Mouse (Mus musculus): ENCODE measurements around the gene Pcnt.

The Pcnt gene

DNA sequence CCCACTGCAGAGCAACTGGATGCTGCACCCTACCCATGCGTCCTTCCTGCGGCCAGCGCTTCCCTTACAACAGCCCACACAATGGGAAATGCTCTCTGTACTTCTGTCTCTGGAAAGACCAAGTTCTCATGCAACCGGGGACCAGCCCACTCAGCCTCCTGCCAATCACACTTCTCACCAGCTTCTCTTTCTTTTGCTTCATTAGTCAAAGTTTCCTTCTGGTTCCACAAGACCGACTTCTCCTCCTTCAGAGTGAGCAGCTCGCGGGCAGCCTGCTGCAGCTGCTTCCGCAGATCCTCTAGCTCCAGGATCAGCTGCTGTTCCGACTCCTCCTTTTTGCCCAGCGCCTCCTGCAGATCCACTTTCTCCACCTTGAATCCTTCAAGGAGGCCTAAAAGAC, 34.1 kb downstream of the Pcnt start:
- in situ Hi-C loops (cut with MboI): no loop called here

DNA sequence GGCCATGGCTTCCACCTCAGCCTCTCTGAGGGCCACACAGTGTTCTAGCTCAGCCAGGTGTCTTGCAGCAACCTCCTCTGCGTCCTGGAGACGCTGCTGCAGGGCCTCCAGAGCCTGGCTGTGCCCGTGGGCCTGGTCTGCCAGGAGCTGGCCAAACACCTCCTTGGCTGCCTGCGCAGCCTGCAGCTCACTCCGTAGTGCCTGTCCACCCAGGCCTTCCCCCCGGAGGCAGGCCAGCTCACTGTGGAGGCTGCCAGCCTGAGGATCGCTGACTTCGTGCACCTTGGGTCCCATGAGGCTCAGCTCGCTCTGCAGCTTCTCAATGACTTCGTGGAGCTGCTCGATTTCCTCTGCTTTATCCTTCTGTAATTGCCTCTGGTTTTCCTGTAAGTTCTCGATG, 50.0 kb downstream of the Pcnt start:
- in situ Hi-C loops (cut with MboI): no loop called here

DNA sequence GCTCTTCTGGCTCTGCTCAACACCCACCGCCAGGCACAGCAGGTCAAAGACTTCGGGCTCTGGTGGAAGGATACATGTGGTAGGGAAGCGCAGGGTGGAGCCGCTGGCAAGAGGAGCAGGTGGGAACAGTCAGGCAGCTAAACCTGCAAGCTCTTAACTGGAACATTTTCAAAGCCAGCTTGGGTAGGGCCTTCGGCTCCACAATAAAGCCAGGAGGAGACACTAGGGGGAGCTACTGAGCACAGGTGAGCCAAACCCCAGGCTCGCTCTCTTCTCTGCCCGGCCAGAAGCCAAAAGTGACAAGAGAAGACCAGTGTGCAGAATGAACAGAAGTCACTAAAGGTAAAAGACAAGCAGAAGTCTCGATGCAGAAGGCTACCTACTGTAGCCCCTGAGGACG, 50.8 kb downstream of the Pcnt start:
- in situ Hi-C loops (cut with MboI): no loop called here

DNA sequence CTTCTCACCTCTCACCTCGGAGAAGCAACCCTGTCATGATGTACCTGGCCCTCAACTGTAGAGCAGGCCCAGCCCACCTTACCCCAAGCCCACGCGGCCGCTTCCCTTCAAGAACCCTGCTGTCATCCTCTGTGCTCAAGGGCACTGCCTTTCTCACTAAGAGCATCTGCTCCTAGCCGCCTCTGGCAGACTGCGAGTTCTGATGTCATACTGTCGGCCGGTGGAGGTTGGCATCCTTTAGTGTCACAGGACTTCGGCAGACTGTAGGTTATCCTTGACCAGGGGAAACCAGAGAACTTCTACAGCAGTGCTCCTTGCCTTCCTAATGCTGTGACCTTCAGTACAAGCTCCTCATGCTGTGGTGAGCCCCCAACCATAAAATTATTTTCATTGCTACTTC, 51.4 kb downstream of the Pcnt start:
- in situ Hi-C loops (cut with MboI): no loop called here

DNA sequence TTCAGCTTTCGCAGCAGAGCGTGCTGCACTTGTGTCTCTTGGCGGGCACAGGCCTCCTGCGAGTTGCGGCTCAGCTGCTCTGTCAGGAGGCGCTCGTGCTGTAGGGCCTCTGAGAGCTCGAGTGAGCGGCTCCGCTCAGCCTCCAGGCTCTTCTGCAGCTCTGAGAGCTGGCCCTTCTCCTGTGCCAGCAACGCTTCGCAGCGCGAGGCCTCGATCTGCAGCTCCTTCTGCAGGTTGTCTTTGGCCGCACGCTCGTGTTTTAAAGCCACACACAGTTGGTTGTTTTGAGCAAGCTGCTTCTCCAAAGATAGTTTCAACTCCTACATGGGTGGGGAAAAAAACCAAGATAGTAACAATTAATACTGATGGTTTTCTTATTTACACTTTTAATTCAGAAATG, 67.6 kb downstream of the Pcnt start:
- in situ Hi-C loops (cut with MboI): no loop called here

DNA sequence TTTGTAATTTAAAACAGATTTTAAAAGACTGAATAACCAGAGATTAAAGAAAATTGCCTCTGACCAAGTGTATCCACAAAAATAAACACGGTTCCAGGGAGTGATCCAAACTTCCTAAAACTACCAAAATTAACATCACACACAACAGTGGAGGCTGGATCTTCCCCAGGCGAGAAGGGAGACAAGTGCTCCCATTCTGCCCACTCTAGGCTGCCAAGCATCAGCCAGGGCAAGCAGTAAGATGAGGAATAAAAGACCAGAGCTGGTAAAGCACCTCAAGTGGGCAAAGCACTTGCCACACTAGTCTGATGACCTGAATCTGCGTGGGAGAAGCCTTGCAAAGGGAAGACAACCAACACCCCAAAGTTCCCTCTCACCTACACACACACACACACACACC, 70.8 kb downstream of the Pcnt start:
- in situ Hi-C loops (cut with MboI): no loop called here

DNA sequence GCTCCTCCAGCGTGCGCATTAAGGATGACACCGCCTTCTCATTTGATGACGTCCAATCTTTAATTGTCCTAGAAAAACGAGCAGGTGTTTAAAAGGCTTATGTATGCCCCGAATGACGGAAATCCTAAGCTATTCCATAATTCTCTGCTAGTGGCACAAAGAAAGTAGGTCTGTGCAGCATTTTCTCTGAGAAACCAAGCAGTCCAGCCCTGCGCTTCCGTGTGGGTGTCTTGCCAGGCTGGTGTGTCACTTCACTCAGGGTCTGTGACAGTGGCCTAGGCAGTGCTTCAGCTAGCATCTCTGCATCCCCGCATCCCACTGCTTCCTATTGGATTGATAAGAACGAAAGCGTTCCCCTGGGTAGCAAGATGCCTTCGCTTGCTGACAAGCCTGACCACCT, 73.8 kb downstream of the Pcnt start:
- in situ Hi-C loops (cut with MboI): no loop called here

DNA sequence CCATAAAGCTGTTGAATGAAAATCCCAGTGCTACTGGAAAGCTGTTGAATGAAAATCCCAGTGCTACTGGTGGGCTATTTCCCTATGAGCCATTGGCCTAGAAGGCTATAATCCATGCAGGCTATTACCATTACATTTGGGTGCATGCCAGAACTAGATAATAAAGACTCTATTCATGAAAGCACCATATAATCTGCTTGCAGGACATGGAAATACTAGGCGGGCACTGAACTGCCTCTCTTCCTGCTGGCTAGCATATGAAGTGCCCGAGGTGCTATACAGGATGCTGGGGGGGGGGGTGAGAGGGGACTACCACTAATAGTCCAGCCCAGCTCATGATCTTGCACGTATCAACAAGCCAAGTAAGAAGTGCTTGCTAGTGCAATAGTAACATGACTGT, 79.4 kb downstream of the Pcnt start:
- in situ Hi-C loops (cut with MboI): no loop called here

DNA sequence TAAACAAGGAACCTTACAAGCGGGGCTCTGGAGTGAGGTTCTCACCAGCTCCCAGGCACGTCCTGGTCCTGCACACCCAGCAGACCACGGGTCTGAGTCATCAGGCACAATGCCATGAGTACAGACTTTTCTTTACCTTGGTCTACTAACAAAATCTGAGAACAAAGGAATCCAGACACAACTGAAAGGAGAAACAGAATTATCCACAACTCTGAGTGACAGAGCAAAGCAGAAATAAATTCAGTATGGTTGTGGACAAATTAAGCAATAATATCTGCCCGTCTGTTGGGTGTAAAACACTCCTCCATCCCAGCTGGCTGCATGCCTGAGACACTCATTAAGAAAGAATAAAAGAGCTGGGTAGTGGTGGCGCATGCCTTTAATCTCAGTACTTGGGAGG, 84.1 kb downstream of the Pcnt start:
- in situ Hi-C loops (cut with MboI): no loop called here

DNA sequence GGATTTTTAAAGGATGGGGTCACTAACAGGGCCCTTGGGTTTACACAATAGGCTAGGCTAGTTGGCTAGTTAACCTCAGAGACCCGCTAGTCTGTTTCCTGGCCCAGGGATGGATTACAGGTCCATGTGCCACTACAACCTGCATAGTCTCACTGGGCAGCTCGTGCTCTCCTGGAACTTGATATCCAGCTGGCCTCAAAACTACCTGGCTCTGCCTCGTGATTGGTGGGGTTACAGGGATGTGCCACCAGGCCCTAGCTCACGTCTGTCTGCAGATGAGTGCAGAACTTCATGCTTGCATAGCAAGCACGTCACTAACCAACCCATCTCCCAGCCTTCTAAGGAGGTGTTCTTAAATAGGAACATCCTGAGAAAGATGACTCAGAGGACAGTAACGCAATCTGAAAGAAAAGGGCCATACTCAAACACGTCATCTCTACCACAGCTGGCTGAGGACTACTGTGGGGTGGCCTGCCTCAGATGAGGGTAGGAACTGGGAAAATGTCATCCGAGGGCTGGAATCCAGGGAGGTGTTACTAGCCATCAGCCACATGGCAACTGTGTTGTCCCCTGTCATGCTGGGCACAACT, 85.2 kb downstream of the Pcnt start:
- in situ Hi-C loops (cut with MboI): no loop called here

DNA sequence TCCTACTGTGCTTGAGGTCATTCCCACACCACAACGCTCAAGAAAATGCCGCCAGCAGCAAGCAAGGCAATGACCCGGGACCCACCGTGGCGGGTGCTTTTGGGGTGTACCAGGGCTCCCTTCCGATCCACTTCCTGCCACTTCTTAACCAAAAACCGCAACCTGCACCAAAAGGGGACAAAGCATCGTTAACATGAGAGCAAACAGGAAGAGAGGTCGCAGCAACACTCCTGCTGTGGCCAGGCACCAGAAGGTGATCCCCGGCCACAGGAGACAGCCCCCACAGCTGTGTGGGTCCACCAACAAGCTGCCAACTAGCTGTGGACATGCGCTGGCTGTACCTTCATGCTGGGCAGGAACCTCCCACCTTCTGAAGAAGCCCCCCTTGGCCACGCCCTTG, 87.6 kb downstream of the Pcnt start:
- in situ Hi-C loops (cut with MboI): no loop called here

DNA sequence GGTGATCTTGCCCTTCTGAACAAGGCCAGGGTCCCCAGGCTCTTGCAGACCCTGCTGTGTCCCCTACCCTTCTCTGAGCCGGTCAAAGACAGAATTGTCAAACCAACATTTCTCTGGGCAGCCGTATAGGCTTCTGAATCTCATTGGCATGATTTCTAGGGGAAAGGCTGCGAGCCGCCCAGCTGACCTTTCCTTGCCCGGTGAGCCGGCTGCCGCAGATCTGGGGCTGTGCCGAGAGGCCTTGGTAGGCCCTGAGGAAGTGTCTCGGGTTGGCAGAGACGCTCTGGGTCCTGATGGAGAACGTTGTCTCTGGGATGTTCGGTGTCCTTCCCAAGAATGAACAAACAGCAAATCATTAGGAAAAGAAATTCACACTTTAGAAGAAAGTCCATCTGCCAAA, 88.6 kb downstream of the Pcnt start:
- in situ Hi-C loops (cut with MboI): no loop called here

DNA sequence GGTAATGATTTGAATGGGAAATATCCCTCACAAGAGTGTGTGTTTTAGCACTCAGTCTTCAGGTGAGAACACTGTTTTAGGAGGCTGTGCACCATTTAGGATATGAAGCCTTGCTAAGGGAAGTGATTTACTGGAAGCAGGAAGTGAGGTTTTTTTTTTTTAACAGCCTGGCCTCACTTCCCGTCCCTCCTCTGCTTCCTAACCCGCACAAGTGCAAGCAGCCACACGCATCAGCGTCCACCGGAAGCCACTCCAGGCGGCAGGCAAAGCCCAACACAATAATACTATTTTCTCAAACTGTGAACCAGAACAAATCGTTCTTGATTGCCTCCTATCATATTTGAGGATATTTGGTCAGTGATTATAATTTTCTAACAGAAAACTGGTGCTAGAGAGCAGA, 90.6 kb downstream of the Pcnt start:
- in situ Hi-C loops (cut with MboI): no loop called here

DNA sequence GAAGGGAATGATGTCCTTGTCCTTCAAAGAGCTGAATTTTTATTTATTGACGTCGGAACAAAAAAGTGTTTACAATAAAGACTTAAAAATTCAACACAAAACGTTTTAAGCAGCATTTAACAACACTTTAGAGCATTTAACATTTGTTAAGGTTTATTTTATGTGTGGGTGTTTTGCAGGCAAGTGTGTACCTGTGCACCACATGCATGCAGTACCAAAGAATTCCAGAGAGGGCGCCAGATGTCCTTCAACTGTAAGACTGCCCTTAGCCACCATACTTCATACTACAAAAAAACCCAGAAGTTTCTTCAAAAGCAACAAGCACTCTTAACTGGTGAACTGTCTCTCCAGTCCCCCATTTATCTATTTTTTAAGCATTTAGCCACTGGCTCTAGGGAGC, 96.0 kb downstream of the Pcnt start:
- in situ Hi-C loops (cut with MboI): no loop called here

DNA sequence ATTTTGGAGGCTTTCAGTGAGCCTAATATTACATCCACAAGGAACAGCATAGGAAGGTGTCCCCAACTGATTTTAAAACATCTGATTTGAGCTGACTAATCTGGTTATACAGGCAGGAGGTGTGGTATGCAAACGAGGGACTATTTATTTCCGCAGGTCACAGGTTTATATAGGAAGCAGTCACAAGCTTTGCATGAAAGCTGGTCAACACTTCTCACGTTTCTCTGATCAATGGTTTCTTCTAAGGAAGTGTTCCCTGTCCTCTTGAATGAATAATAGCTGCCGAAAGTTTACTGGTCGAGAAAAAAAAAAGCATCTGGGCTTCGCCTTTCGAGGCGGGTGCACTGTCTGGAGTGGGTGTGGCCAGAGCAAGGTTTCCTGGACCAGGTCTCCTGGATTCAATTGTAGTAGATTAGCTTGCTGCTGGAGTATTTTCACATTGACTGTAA, 96.5 kb downstream of the Pcnt start:
- in situ Hi-C loops (cut with MboI): no loop called here

DNA sequence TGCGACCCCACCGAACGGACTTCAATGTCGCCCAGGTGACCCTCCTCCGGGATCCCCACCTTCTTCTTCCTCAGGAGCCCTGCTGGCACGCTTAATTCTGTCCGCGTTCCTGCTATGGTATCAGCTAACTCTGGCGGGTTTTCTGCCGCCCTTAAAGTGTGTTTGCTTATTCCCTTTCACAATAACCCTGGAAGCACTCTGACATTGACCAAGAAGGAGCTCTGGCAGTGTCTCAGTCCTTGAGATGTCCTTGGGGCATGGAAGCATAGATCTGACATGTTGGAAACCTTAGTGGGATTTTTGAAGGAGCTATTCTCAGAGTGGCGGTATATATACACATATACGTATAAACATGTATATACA, 97.1 kb downstream of the Pcnt start:
- in situ Hi-C loops (cut with MboI): no loop called here

DNA sequence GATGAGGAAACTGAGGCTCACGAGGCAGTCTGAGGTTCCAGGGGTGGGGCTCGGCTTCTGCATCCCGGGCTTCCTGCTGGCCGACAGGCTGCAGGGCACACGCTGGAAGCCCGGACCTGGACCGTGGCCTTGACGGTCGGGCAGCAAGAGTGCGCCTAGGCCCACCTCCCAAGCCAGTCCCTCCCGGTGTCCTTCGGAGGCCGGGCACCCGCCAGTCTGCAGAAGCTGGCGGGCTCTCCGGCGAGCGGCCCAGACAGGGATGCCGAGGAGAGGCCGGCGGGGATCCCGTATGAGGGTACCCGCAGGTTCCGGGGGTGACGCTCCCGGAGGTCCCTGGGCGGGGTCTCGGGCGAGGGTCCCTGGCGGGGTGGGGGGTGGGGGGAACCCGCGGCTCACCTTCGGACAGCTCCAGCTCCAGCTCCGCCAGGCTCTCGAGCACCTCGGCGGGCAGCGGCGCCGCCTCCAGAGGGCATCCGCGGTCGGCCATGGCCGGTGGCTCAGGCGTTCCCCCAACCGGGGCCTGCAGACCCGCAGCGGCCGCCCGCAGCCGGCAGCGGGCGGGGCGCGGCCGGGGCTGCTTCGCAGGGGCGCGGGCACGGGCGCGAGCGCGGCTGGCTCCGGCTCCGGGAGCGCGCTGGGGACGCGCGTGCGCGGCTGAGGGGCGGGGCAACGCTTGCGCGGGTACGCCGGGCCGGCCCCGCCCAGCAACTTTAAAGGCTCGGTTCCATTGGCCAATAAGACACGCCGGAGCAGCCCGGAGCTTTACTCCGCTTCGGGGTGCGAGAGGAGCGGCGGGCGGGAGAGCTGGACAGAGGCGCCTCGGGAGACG, 97.7 kb downstream of the Pcnt start, which contains the start of gene Dip2a:
Dip2a (minus strand) TSS at position 581 of the 829 bp plus-strand sequence.
- in situ Hi-C loops (cut with MboI): no loop called here

DNA sequence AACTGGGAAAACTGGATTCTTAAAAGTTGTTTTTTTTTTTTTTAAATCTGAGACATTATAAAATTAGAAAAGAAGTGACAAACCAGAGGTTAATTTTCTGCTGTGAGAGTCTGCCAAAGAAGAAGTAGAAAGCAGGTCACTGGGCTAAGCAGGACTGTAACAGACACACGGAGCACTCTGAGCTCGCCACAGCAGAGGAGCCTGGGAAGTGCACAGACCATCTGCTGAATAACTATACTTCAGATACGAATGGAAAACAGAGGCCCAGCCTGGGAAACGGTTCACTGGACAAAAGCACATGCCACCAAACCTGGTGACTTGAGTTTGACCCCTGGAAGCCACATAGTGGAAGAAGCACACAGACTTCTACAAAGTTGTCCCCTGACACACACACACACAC, 108.2 kb downstream of the Pcnt start:
- in situ Hi-C loops (cut with MboI): no loop called here

DNA sequence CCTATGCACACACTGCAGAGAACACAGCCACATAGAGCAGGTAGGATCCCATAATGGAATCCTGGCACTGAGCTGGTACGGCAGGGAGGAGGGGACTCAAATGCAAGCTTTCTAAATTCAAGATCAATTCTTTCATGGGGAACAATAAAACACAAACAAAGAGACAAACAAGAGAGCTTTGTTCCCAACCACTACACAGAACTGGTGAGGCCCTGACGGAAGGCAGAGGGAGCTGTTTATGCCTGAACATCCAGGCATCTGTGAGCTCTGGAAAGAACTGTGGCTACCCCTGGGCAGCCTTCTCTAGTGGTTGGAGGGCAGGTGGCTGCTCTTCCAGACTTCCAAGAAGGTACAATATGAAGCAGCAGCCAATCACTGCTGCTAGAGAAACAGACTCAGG, 110.5 kb downstream of the Pcnt start:
- in situ Hi-C loops (cut with MboI): no loop called here

DNA sequence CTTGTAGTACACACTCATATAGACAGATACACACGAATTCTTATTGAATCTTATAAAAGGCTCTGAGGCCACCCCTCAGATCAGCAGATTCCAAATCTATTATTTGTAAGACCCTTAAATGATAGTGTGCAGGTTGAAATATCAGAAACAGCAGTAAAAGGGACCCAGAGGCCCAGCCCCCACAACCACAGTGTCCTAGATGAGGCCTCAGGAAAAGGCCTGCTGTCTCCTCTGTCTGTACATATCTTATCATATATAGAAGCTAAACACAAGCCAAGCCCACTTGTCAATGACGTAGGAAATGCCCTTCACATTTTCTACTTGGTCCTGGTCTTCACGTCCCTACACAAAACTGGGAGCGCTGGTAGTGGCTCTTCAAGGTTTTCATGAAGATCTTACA, 113.5 kb downstream of the Pcnt start:
- in situ Hi-C loops (cut with MboI): no loop called here

DNA sequence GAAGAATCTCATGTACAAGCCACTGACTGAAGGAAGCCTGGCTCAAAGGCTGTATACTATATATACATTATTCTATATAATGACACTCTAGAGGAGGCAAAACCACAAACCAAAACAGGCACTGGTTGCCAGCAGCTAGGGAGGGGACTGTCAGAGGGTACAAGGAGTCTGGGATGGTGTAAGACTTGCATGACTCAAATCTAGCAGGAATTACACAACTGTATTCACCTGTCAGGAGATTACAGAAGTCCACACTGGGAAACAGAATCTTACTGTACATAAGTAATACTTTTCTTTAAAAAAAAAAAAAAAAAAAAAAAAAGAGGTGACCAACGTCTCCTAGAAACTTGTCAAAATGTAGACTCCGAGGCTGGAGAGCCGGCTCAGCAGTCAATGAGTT, 114.0 kb downstream of the Pcnt start:
- in situ Hi-C loops (cut with MboI): no loop called here

DNA sequence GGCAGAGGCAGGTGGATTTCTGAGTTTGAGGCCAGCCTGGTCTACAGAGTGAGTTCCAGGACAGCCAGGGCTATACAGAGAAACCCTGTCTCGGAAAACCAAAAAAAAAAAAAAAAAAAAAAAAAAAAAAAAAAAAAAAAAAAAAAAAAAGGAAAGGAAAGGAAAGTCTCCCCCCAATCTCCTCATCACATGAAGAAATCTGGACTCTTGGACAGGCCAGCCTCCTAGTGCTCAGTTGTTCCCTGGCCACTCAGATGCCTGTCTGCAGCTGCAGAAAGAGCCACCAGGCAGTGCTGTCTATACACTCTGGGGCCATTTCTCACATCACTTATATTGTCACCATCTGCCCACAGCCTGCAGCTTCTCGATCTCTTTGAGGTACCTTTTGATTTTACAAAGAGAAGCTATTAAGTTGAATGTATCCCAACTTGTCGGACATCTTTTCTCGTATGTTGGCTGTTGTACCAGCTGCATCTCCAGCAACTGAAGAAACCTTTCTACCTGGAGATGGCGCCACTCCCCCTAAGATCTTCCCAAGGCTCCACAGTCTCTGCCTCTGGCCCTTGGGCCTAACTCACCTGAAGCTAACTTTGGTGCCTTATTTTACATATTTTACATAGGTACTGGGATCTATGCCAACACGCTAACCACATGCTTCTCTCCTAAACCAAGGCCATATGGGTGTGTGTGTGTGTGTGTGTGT, 116.1 kb downstream of the Pcnt start:
- in situ Hi-C loops (cut with MboI): no loop called here

DNA sequence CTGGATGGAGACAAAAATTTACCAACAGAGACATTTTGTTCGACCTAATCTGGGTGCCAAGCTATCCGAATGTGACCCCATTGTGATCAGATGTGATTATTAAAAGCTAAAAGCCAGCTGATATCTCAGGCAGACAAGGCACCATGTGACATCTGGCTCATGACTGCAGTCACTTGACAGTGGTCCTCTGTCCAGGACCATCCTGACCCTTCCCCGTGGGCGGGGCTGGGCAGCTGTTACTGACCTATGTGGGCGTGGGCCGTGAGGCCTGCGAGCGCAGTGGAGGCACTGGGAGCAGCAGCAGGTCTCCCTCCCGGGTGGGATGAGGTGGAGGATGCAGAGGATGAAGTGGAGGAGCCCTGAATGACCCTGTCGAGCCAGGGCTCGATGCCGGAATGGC, 125.0 kb downstream of the Pcnt start:
- in situ Hi-C loops (cut with MboI): no loop called here
